Mouse (Mus musculus) heart, postnatal 0 days (tissue): ENCODE measurements at regions not wholly inside any gene's neighbourhood (a gene's known extent, or its start where the extent isn't known, plus 50 kb on each side); places are given as distances from the start of the nearest gene placed in this dataset.

Experiments used
- CTCF ChIP-seq: IDR thresholded peaks from 2 replicates; pipeline ENCODE4 v1.5.1; 2016; ENCODE audit warnings: antibody characterized with exemption, control low read depth, low read depth
- EP300 ChIP-seq: IDR thresholded peaks from 2 replicates; pipeline ENCODE4 v1.6.1; 2016; ENCODE audit warnings: antibody characterized with exemption, low read depth

GRCm38 (mm10) chr17:9760026-9760705 is 90.6 kb upstream of the Pabpc6 start:
- TF ChIP-seq CTCF: no peak
- TF ChIP-seq EP300: no peak
